Mouse (Mus musculus) embryonic facial prominence, embryonic 14.5 days (tissue): Measurements from ENCODE around the gene Gm10203. TPM values are rescaled to one million over a fixed set of nuclear protein-coding genes. Genes with fewer than 3 reads are reported as not detected.
"Not testable (repeated sequence)": the region's sequence is repeated elsewhere in the genome, so short reads cannot be mapped to it uniquely, and the experiment has no call there.

ENCODE experiments used
- ATAC-seq: fragments of 200-750 bp; cut with Nextera tagmentation; 2 replicates; pipeline ENCODE4 v1.8.0; 2017; ENCODE audit warnings: low read depth, moderate number of reproducible peaks, moderate TSS enrichment
- DNase-seq: peaks from one replicate; pipeline ENCODE4 v3.0.0-alpha.2; 2015; ENCODE audit warnings: low spot score
- H3K27ac ChIP-seq: fragments of 300-500 bp; sonication (generic); replicated peaks from 2 replicates; pipeline ENCODE4 v1.5.1; 2014; ENCODE audit warnings: low read depth, mild to moderate bottlenecking, low read length, moderate library complexity
- H3K27me3 ChIP-seq: fragments of 300-500 bp; sonication (generic); replicated peaks from 2 replicates; pipeline ENCODE4 v1.6.1; 2014; ENCODE audit warnings: low read length; ENCODE audit not compliant: control insufficient read depth, insufficient read depth
- H3K36me3 ChIP-seq: fragments of 300-500 bp; sonication (generic); 2 replicates; pipeline ENCODE4 v1.6.1; 2014; ENCODE audit warnings: low read length, mixed read lengths; ENCODE audit not compliant: control insufficient read depth, insufficient read depth
- H3K4me1 ChIP-seq: fragments of 300-500 bp; sonication (generic); 2 replicates; pipeline ENCODE4 v1.6.1; 2014; ENCODE audit warnings: antibody characterized with exemption, low read length; ENCODE audit not compliant: control insufficient read depth, insufficient read depth
- H3K4me2 ChIP-seq: fragments of 300-500 bp; sonication (generic); 2 replicates; pipeline ENCODE4 v1.6.1; 2014; ENCODE audit warnings: low read depth, mild to moderate bottlenecking, low read length, moderate library complexity, mixed read lengths
- H3K4me3 ChIP-seq: fragments of 300-500 bp; sonication (generic); 2 replicates; pipeline ENCODE4 v1.5.1; 2014; ENCODE audit warnings: low read depth, mild to moderate bottlenecking, low read length
- H3K9ac ChIP-seq: fragments of 300-500 bp; sonication (generic); 2 replicates; pipeline ENCODE4 v1.6.1; 2014; ENCODE audit warnings: low read depth, mild to moderate bottlenecking, low read length, moderate library complexity, mixed read lengths
- H3K9me3 ChIP-seq: fragments of 300-500 bp; sonication (generic); 2 replicates; pipeline ENCODE4 v1.6.1; 2016; ENCODE audit warnings: low read length; ENCODE audit not compliant: control insufficient read depth
- WGBS: fragments of 180-500 bp; shearing (Covaris S2); extraction: QIAGEN DNeasy Blood & Tissue Kit; methylation state at CpG from one replicate; pipeline ENCODE4 v1.1.7; 2014; 5-methylcytosine and 5-hydroxymethylcytosine counted together
- polyA plus RNA-seq: library from polyadenylated mRNA; unstranded; fragments of >200 nt; fragmentation: Nextera tagmentation; extraction: Ambion mirVana; gene quantifications from 2 replicates; pipeline ENCODE4 v1.2.1, GENCODE M21; 2014

The Gm10203 gene
- polyA plus RNA-seq = not detected in 2 replicates

DNA sequence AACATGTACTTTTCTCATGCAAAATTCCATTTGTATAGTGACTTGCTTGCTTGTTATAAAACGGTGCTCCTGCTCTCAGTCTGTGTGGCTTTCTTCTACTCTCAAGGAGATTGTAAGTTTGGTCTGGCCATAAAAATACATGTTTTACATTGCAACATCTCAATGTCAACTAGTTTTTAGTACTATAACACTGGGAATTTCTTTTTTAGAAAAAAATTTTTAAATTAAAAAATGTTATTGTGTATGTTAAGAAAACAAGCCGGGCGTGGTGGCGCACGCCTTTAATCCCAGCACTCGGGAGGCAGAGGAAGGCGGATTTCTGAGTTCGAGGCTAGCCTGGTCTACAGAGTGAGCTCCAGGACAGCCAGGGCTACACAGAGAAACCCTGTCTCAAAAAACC, at the start of gene Gm10203:
Gene Gm10203, plus strand, starts transcription at position 301 of the 400 bp plus-strand sequence.
- WGBS = 81% methylated on average over 8 of the region's 8 CpGs
- H3K4me2 ChIP-seq, ATAC-seq: not testable (repeated sequence)

DNA sequence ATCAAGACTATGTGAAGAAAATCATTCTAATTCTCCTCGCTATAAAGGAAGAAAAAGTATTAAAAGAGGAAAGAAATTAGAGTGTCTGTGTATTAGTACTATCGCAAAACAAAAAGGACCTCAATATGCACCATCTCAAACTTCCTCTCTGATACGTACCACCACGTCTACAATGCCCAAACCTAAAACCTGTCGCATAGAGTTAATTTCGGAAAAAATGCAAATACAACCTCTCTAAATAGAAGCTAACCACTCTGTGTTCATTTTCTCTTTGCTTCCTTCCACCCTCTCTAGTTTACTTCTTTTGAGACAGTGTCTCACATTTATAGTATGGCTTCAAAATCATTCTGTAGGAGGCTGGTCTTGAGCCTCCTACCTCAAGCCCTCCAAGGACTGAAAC, 37.6 kb upstream of the Gm10203 start:
- H3K27me3 ChIP-seq = no peaks in the 10 kb centered on the region
- H3K27ac ChIP-seq = no peak overlapping the region
- peaks cover 3% of the 10 kb centered on the region; the same call in 1 of the 2 replicates for H3K4me1 ChIP-seq
- no peak overlapping the region for H3K4me3 ChIP-seq
- DNase-seq (no peak), ATAC-seq (no peak)
- H3K9me3 ChIP-seq = no peaks in the 10 kb centered on the region
- 94% methylated on average over 6 of the region's 6 CpGs for WGBS
- no peak overlapping the region for H3K4me2 ChIP-seq
- H3K9ac ChIP-seq = no peak overlapping the region
- H3K36me3 ChIP-seq = no peaks in the 10 kb centered on the region

More for the DNA sequence above, at the start of gene Gm10203:
- not testable (repeated sequence) for DNase-seq, H3K9me3 ChIP-seq, H3K9ac ChIP-seq, H3K36me3 ChIP-seq, H3K27me3 ChIP-seq, H3K4me3 ChIP-seq, H3K4me1 ChIP-seq, H3K27ac ChIP-seq

DNA sequence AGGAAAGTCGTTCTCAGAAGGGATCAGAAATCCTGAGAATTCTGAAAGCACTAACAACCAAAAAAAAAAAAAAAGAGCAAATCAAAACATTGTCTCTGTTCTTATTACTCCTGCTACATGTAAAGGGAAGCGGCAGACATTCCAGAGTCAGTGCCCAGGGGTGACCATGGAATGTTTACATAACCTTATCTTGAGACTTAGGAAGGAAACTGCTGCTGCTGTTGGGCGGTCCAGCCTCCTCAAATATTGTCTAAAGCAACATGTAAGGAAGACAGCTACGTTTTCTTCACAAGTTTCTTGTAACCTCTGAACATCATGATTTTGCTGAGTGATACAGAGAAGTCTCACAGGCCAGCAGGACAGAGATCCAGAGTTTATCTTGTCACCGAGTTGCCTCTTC, 36.5 kb upstream of the Gm10203 start:
- peak; percentile 40 for DNase-seq
- no peak for ATAC-seq
- Histone ChIP-seq H3K27ac (no peak overlapping the region), H3K9ac (no peak overlapping the region), H3K4me3 (no peak overlapping the region), H3K4me2 (no peak overlapping the region), H3K27me3 (no peaks in the 10 kb centered on the region), H3K9me3 (no peaks in the 10 kb centered on the region), H3K36me3 (no peaks in the 10 kb centered on the region), H3K4me1 (peaks cover 3% of the 10 kb centered on the region; the same call in 1 of the 2 replicates)
- WGBS = 20% methylated on average over 5 of the region's 5 CpGs

DNA sequence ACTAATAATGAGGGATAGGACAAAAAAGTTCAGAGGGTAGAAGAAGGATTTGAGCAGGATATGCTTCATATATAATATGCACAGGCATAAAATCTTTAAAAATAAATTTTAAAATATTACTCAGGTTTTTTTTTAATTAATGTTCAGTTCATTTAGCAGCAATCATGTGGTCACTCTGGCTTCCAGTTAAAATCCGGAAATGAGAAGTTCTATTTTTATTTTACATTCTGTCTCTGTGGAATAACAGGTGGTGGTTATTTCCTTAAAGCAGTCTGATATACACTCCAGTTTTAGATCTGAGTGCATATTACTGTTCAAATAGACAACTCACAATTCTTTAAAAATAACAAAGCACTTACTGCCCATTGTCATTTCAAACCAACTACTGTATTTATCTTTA, 35.4 kb upstream of the Gm10203 start:
- H3K9me3 ChIP-seq = no peaks in the 10 kb centered on the region
- H3K4me1 ChIP-seq = peaks cover 3% of the 10 kb centered on the region; the same call in 1 of the 2 replicates
- WGBS = 65% methylated on average over 1 of the region's 1 CpGs
- H3K27me3 ChIP-seq = no peaks in the 10 kb centered on the region
- no peaks in the 10 kb centered on the region for H3K36me3 ChIP-seq
- ATAC-seq = no peak
- H3K9ac ChIP-seq = no peak overlapping the region
- no peak overlapping the region for H3K4me3 ChIP-seq
- DNase-seq = no peak
- no peak overlapping the region for H3K4me2 ChIP-seq
- no peak overlapping the region for H3K27ac ChIP-seq

DNA sequence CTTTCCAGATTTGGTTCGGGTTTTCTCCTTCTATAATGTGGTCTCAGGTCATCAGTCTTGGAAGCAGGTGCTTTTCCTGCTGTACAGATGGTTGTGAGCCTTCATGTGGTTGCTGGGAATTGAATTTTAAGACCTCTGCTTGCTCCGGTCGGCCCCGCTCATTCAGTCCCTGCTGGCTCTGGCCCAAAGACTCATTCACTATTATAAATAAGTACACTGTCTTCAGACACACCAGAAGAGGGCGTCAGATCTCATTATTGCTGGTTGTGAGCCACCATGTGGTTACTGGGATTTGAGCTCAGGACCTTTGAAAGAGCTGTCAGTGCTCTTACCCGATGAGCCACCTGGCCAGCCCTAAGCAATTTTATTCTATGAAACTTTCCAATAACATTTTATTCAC, 34.6 kb upstream of the Gm10203 start:
- 69% methylated on average over 6 of the region's 6 CpGs for WGBS
- ATAC-seq (no peak), DNase-seq (no peak)
- Histone ChIP-seq H3K27me3 (no peaks in the 10 kb centered on the region), H3K4me2 (no peak overlapping the region), H3K4me3 (no peak overlapping the region), H3K9ac (no peak overlapping the region), H3K27ac (no peak overlapping the region), H3K4me1 (peaks cover 3% of the 10 kb centered on the region; the same call in 1 of the 2 replicates), H3K36me3 (no peaks in the 10 kb centered on the region), H3K9me3 (no peaks in the 10 kb centered on the region)

DNA sequence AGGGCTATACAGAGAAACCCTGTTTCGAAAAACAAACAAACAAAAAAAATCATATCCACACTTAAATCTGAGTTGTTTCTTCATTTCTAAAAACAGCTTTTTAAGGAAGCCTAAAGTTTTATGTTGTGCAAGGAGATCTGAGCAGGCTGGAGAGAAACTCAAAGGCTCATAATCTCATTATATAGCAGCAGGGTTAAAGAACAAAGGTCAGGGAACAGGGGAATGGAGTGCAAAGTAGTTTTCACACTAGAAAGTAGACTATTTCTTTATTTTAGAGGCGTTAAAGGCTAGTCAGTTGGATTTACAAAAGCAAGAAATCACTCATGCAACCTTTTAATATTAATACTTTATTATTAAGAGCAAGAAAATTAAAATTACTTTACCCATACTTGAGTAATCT, 33.7 kb upstream of the Gm10203 start:
- Histone ChIP-seq H3K27ac (no peak overlapping the region), H3K4me2 (no peak overlapping the region), H3K4me3 (no peak overlapping the region), H3K36me3 (no peaks in the 10 kb centered on the region), H3K9me3 (no peaks in the 10 kb centered on the region), H3K9ac (no peak overlapping the region), H3K4me1 (peaks cover 3% of the 10 kb centered on the region; the same call in 1 of the 2 replicates), H3K27me3 (no peaks in the 10 kb centered on the region)
- ATAC-seq (no peak), DNase-seq (no peak)
- WGBS = 86% methylated on average over 2 of the region's 2 CpGs

DNA sequence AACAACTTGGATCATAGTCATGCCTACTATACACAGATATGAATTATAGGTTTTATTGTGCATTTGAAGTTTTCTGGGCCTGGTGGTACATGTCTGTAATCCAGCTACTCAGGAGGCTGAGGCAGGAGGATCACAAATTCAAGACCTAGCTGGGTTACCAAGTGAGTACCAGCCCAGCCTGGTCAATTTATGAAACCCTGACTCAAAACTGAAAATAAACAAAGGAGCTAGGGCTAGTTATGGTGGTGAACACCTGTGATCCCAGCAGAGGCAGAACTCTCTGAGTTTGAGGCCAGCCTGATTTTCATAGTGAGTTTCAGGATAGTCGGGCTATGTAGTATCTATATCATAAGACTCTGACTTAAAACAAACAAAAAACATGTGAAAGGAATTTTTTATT, 32.7 kb upstream of the Gm10203 start:
- Histone ChIP-seq H3K27me3 (no peaks in the 10 kb centered on the region), H3K36me3 (no peaks in the 10 kb centered on the region), H3K4me2 (no peak overlapping the region), H3K4me3 (no peak overlapping the region), H3K9me3 (no peaks in the 10 kb centered on the region), H3K9ac (no peak overlapping the region), H3K27ac (no peak overlapping the region), H3K4me1 (peaks cover 3% of the 10 kb centered on the region; the same call in 1 of the 2 replicates)
- DNase-seq = no peak
- no peak for ATAC-seq
- 100% methylated on average over 1 of the region's 1 CpGs for WGBS

DNA sequence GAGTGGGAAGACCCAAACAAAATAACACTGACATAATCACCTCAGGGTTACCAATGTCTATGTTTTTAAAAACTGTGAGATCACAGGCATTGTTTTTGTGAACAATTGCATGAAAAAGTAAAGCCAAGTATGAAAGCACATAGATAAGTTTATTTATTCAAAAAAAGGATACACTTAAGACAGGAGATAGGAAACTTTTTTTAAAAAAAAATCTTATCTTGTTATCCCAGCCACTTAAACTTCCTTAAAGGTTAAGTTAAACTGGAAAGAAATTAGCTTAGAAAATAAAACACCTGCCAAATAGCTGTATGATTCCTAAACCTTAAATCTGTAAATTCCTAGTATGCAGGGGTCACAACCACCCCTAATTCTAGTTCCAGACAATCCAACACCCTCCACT, 31.0 kb upstream of the Gm10203 start:
- Histone ChIP-seq H3K4me1 (no peaks in the 10 kb centered on the region), H3K27me3 (no peaks in the 10 kb centered on the region), H3K36me3 (no peaks in the 10 kb centered on the region), H3K9ac (no peak overlapping the region), H3K27ac (no peak overlapping the region), H3K9me3 (no peaks in the 10 kb centered on the region), H3K4me2 (no peak overlapping the region), H3K4me3 (no peak overlapping the region)
- ATAC-seq (no peak), DNase-seq (no peak)

DNA sequence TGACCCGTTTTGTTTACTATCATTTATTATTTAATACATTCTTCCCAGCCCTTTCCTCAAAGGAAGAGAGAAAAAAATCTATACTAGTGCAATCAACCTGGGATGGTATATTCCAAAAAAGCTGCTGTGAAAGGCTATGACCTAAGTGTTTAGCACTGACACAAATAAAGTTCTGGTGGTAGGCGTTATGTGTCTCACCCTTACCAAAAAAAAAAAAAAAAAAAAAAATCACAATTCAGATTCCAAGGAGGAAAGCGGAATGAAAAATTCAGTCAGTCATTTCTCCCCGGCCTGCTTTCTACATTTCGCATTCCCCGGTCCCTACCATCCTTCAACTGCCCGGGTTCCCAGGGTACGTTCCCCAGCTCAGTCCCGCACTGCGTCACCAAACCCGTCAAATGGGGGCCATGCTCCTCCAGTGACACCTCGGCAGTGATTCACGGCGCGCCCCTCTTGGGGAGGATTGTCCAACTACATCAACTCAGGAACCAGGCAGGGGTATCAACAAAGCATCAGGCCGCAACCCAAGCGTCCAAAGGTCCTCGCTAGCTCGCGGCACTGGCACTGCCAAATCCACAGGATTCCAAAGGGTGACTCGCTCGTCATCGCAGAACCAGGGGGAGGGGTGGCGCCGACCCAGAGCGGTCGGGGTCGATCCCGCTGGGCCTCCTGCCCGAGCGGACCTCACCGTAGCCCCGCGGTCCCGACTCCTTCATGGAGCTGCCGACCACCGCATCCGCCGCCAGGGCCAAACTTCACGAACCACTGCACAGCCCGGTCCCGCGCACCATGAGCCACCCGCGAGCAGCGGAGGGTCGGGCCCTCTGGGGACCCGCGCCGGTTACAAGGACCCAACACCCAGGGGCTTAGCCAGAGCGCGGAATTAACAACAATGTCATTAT, 29.5 kb upstream of the Gm10203 start:
- DNase-seq (peak; percentile 60), ATAC-seq (peak; percentile 61)
- no peaks in the 10 kb centered on the region for H3K9me3 ChIP-seq
- H3K4me2 ChIP-seq = peak overlapping the region; percentile 81
- H3K4me1 ChIP-seq = no peaks in the 10 kb centered on the region
- H3K36me3 ChIP-seq = no peaks in the 10 kb centered on the region
- H3K9ac ChIP-seq = peak overlapping the region; percentile 94
- H3K27ac ChIP-seq = peak overlapping the region; percentile 95
- 2% methylated on average over 41 of the region's 52 CpGs for WGBS
- peak overlapping the region; percentile 89 for H3K4me3 ChIP-seq
- H3K27me3 ChIP-seq = no peaks in the 10 kb centered on the region
